Mouse (Mus musculus) left cerebral cortex, postnatal 36 days (tissue): ENCODE measurements around the gene AC161166.1. TPM values are rescaled to one million over a fixed set of nuclear protein-coding genes. Genes with fewer than 3 reads are reported as not detected.
A peak's percentile ranks its signal among the peaks of the same experiment; 100 is the strongest.

ENCODE experiments used
- DNase-seq, 2 experiments: peaks; one replicate each; pipeline ENCODE4 v3.0.0; 2021 to 2022; ENCODE audit warnings: low spot score in 2 of 2, mixed read lengths in 1 of 2
- intact Hi-C: fragments of 180-260 bp; cut with DNase I; formaldehyde crosslinking; loops from one replicate; pipeline ENCODE4 v1.15.1; 2025
- total RNA-seq, 2 experiments: library from RNA; stranded (reverse); gene quantifications; 2 replicates each; pipeline ENCODE4 v1.2.3; 2021

AC161166.1 gene
- total RNA-seq, result not detected

DNA sequence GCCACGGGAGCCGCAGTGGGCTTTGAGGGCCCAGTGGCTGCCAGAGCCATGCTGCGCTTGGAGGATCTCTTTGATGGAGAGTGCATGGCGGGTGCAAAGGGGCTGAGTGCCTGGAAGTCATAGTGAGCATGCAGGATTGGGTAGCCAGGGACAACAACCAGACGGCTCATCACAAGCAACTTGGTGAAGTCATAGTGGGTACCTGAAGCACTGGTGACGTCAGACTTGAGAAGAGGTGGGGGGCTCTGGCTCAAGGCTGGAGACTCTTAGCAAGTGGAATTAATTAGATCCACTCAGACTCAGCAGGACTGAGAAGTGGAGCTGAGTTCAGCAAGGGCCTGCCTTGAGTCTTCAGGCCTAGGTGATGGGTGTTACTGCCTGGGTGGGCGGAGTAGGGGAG is at the start of gene AC161166.1:
Gene AC161166.1 (minus strand): TSS at position 101 of the 400 bp plus-strand sequence.
- intact Hi-C loops, result no loop called here
- DNase-seq, result no peak

DNA sequence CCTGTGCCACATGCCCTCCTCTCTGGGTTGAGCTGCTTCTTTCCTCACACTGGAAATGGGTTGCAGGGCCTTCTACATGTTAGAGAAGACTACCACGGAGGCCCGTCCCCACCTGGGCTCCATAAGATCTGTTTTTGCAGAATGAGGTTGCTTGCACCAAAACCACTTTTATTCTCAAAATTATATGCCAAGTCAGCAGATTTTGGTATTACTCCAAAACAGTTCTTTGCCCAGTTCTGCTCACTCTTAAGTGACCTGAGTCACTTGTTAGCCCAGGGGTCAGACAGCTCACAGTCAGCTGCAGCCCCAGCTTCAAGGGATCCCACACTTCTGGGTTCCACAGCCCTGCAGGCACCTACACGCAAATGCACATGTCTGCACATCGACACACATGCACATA is 49.2 kb upstream of the AC161166.1 start:
- intact Hi-C loops, result no loop called here
- no peak for DNase-seq

DNA sequence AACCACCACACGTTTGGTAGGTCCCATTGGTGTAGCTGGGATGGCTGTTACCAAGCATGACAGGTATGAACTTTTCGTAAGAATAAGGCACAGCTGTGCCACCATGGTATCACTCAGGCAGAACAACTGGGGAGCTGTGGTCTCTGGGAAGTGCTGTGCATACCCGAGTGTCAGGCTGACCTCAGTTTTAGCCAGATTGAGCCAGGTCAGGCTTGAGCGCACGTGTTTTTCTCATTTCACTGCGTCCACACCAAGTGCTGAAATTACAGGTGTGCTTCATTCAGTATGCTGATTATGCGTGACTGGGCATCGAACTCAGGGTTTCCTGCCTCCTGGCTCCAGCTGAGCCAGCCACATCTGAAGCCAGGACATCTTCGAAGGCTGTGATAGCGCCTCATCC is 43.5 kb upstream of the AC161166.1 start:
- intact Hi-C loops, result no loop called here
- DNase-seq, result no peak

DNA sequence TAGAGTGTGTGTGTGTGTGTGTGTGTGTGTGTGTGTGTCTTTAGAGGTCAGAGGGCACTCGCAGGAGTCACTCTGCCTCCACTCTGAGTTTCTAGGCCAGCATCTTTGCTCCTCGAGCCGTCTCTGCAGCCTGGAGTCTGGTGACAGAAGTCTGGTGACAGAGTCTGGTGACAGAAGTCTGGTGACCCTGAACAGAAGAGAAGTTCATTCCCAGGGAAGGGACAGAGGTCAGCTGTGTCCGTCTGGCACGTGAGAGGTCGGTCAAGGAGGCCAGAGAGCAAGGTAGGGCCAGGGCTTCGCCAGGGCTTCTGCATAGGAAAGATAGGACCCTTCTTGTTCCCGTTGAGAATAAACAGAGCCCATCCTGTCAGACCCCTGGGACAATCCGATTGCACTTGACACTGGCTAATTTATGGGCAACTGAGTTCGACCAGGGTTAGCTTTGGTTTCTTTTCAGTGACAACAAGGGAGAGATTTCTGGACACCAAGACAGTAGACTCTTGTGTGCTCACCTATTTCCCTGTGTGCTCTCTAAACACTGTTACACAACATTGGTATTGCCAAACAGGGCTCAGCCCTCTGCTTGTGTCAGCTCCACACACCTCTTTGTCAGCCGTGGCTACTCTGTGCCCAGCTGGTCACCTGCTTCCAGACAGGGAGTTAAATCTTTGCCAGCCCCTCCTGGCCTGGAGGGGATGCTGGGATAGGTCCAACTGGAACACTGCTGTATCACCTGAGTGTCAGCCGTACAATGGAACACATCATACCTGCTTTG is 39.9 kb upstream of the AC161166.1 start:
- no peak for DNase-seq
- intact Hi-C loops, result no loop called here

DNA sequence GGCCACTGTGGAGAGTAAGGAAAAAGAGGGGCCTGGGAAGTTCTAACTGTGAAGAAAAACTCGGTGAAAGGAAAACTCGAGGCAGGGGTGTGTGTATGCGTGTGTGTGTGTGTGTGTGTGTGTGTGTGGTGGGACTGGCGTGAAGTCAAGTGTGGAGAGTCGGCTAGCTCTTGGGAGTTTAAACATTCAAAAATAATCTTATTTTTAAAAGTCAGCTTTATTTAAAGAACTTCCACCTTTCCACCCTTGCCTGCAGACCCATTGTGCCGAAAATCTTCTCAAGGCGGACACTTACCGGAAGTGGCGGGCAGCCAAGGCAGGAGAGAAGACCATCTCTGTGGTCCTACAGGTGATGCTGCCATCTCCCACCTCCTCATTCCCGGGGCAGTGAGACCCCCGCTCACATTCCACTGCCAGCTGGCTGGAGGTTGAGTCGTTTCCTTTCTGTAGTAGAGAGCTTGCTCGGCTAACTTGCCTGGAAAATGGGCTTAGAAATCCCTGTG is 35.3 kb upstream of the AC161166.1 start:
- intact Hi-C loops, result loop anchor here (1.0 kb wide), 1 partner anchor 17 kb away; the partner anchor contains the start of gene Irgq
- no peak for DNase-seq

DNA sequence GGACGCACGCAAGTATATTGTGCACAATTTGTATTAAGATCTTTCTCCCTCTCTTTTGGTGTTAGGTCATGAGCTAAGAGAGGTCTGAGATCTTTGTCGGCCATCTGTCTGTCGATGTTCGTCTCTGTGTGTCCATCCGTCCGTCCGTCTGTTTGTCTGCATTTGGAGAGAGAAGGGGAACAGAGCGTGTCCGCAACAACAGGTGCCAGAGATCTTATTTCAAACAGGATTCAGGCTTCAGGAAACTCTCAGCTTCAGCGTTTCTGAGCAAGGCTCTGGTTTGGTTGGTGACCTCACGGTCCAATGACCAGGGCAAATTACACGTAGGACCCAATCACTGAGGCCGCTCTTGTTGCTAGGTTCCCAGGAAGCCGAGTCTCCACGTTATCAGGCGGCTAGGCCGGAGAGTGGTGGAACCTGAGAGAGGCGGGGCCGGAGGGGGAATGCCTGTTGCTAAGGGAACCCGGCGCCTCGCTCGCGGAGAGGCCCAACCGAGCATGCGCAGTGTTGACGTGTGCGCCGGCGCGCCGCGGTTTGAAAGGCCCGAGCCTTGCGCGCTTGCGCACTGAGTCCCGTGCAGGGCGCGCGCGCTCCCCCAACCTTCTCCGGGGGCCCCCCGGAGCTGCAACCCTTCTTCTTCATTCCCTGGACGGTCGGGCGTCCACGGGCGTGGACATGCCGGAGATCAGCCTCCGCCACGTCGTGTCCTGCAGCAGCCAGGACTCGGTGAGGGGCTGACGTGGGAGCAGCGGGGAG is 34.6 kb upstream of the AC161166.1 start:
- intact Hi-C loops, result loop anchor here (1.0 kb wide), 1 partner anchor 17 kb away; the partner anchor contains the start of gene Irgq
- DNase-seq, result peak; percentile 99

DNA sequence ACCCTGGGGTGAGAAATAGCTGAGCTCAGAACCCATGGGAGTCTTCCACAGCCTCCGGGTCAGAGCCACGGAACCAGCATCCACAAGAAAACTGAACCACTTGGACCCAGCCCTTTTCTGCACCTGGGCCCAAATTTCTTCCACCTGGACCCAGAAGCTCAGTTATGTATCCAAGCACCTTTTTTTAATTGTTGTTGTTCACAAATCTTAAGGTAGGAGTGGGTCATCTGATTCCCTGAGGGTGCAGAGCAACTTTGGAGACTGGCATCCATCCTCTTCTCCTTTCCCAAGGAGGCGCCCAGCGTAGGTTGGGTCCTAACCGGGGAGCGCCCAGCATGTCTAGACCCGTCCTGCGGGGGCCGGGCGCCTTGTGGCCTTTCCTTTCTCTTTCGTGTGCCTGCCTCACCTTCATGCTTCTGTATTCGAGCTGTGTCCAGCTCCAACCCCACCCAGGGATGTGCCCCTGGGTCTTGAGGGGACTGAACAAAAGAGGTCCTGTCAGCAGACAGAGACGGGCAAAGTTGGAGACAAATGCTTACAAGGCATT is 33.9 kb upstream of the AC161166.1 start, which contains the start of the genes Pinlyp and Xrcc1:
Gene Pinlyp (minus strand): TSS at position 51 of the 547 bp plus-strand sequence.
Gene Xrcc1 (plus strand): TSS at position 222 of the 547 bp plus-strand sequence.
- DNase-seq, result no peak
- intact Hi-C loops, result no loop called here

DNA sequence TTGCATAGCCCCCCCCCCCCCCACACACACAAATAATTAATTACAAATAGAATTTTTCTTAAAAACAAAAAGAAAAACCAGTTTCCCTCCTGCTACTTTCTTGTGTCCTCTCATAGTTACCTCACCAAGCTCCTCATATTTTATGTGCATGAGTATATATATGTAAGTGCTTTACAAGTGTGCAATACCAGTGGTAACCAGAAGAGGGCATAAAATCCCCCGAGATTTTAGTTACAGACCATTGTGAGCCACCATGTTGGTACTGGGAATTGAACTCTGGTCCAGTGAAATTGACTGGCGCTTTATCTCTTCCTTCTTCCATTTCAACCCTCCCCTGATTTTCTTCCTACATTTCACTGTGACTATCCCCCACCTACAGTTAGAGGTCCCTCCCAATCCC is 32.3 kb upstream of the AC161166.1 start:
- no peak for DNase-seq
- intact Hi-C loops, result no loop called here

DNA sequence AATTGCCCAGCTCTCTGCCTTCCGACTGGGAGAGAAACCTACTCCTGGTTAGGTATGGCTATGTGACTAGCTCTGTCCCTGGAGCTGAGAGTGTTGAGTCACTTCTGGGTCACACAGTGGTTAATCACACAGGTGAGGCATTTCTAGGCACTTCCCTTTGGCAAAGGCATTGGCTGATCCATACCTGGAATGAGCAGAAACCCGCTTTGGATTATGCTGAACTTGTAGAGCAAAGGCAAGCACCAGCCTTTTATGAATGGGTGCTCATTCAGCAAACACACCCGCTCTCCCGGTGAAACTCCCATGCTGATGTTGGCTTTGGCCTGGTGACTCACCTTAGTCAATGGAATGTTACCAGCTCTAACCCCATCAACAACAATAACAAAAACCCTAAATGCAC is 27.4 kb upstream of the AC161166.1 start:
- no peak for DNase-seq
- intact Hi-C loops, result no loop called here

DNA sequence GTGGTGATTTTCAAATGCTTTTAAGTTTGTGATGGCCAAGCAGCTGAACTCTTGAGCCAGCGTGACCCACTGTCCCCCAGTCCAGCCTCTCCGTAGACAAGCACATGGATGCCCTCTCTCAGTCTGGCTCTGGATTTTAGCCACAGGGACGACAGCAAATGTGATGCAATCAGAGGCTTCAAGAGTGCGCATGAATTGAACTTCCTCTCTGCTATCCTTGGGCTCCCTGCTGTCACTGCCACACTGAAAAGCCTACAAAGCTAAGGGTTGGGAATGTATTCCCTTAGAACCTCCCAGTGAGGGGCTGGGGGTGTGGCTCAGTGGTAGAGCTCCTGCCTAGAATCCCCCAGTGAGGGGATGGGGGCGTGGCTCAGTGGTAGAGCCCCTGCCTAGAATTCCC is 26.4 kb upstream of the AC161166.1 start:
- DNase-seq, result no peak
- intact Hi-C loops, result no loop called here

DNA sequence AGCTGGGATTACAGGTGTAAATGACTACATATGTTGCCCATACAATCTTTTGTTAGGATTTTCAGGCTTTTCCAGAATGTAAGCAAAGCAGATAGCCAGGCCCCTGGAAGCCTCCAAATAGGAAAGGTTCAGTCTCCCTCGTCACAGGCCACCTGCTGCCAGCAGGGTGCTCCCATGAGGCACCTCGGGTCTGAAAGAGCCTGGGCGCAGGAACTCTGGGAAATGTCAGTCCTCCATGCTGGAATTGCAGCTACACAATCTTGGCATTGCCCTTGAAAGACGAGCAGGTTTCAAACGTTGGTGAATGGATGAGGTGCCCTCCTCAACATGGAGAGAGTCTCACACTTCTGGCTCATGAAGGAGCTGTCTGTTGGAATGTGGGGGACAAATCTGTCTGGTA is 25.9 kb upstream of the AC161166.1 start:
- intact Hi-C loops, result no loop called here
- peak in 1 of 2 experiments; percentile 28 for DNase-seq

DNA sequence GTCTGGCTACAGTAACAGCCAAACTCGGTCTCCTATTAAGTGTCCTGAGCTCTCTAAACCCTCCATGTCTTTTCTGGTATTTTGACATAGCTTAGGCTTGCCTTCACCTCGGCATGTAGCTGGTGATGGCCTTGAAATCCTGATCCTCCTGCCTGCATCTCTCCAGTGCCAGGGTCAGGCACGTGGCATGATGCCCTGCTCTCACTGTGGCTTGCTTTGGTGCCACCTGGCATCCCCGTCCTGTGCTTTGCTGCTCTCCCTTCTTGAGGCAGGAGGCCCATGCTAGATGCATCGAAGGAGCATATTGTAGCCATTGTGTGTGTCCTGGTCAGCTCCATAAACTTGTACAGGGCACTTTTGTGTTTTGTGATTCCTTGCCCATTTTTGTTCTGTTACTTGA is 25.3 kb upstream of the AC161166.1 start:
- intact Hi-C loops, result no loop called here

DNA sequence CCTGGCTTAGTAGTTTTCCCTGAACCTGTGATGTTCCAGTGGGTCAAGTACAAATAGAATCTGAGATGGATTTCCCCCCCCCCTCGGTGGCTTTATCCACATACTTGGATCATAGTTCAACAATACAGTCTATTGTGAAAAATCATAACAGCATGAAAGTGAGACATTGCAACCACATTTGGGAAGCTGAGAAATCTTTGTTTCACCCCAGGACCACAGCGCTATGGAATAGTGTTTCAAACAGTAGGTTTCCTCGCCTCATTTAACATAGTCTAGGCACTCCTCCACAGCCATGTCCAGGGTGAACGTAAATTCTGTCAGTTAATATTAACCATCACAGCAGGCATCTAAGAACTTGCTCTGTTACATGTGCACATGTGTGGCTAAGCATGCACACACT is 24.8 kb upstream of the AC161166.1 start:
- intact Hi-C loops, result no loop called here
- no peak for DNase-seq

More for the DNA sequence above, 25.3 kb upstream of the AC161166.1 start:
- no peak for DNase-seq

DNA sequence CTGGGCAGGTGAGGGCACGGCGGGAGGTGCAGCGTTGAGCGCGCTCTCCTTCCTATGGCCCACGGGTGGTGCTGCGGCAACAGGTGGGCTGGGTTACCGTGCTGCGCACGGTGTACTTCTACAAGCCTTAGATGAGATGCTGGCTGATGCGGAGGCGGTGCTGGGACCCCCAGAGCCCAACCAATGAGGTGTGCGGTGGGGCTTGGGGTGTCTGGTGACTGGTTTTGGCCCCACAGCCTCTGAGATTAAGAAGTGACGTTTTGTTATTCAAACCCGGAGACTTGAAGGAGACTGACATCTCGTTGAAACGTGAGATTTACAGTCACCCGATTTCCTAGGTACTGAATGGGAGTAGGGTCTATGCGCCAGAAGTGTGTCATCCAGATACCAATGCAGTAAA is 22.0 kb upstream of the AC161166.1 start:
- DNase-seq, result peak in 1 of 2 experiments; percentile 18
- intact Hi-C loops, result no loop called here

DNA sequence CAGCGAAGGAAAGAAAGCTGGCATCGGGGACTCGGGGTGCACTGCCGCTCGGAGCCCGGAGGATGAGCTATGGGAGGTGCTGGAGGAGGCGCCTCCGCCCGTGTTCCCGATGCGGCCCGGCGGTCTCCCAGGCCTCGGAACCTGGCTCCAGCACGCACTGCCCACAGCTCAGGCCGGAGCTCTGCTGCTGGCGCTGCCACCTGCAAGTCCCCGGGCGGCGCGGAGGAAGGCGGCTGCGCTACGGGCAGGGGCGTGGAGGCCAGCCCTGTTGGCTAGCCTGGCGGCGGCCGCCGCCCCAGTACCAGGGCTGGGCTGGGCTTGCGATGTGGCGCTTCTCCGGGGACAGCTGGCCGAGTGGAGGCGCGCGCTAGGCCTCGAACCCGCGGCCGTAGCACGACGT is 21.6 kb upstream of the AC161166.1 start:
- intact Hi-C loops, result no loop called here
- DNase-seq, result peak in 1 of 2 experiments; percentile 27

DNA sequence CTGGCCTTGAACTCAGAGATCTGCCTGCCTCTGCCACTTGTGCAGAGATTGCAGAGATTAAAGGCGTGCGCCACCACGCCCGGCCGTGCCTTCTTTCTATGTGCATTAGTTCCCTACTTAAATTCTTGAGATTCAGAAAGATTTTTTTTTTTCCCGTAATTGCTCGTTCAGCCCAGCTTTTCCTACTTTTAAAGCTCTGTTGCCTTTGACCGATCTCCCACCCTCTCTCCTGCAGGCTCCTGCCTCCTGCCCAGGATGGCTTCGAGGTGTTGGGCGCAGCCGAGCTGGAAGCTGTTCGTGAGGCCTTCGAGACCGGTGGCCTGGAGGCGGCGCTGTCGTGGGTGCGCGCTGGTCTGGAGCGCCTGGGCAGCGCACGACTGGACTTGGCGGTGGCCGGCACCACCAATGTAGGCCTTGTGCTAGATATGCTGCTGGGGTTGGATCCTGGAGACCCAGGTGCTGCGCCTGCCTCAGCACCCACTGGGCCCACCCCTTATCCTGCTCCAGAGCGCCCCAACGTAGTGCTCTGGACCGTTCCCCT is 20.8 kb upstream of the AC161166.1 start:
- intact Hi-C loops, result no loop called here
- DNase-seq, result no peak

DNA sequence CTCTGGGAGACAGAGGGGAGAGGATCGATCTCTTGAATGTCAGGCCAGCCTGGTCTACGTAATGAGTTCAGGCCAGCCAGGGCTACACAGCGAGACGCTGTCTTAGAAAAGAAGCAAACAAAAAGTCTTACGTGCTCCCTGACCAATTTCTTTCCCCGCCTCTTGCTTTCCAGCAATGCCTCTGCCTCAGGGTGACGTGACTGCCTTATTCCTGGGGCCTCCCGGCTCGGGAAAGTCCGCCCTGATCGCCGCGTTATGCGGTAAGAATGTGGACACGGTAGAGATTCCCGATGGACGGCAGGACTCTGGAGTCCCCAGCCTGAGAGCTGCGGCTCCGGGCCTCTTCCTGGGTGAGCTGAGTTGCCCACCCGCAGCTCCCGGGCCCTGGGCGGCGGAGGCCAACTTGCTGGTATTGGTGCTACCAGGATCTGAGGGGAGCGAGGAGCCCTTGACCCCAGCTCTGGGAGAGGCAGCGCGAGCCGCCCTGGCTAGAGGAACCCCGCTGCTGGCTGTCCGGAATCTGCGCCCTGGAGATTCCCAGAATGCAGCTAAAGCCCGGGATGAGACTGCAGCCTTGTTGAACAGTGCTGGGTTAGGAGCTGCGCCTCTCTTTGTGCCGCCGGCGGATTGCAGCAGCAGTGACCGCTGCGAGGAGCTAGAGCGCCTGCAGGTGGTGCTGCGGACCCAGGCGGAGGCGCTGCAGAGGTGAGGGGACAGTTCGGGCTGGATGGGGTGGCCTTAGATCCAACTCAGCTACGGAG is 19.1 kb upstream of the AC161166.1 start:
- DNase-seq, result peak; percentile 80 to 81
- intact Hi-C loops, result loop anchor here (2.0 kb wide), 1 partner anchor 25 kb away; the partner anchor contains the start of gene Zfp428

DNA sequence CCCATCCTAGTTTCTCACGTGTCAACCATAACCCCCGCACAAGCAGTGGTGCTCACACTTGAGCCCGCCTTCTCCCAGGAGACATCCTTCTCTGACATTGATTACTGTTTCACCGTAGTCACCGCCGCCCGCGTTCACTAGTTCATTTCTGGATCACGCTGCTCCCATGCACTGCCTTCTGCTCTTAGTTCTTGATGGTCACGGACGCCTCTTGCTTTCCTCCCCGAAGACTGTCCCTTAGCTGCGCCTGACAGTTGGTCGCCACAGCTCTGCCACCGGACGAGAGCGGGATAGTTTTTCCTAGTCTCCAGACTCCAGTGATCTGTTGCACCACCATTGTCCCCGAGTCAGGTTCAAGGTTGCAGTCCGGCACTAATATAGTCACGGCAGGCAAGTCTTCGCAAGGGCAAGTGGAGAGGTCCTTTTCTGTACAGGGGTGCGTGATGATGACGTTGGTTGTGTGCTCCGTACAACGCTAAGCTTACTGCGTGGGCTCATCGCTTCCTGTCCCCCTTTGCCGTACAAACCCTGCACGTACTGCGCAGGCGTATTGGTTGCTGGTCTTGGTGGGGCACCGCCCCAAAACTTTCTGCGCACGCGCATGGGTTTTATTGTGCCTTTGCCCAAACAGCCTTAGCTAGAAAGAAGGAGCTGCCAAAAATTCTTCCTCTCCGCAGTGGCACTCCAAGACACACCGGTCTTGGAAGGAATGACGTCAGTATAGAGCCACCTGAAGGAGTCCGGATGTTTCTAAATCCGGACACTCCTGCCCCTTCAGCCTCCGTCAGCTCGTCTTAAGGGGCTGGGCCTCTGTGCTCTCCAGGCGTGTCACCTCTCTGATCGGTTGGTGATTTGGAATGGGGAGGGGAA is 18.0 kb upstream of the AC161166.1 start, which contains the start of gene Irgq:
Gene Irgq (plus strand): TSS at position 628 of the 870 bp plus-strand sequence.
- intact Hi-C loops, result loop anchor here (1.0 to 2.0 kb wide), 2 partner anchors 17 to 23 kb away; partner anchors contain the start of gene Zfp428
- peak; percentile 99 to 100 for DNase-seq
